Mouse (Mus musculus): Measurements from ENCODE around the gene Sec14l2. TPM values are rescaled to one million over a fixed set of nuclear protein-coding genes. Genes with fewer than 3 reads are reported as not detected.

Gene Sec14l2
- total and polyA plus RNA-seq, 3 experiments, result 16.7 to 24.2 (median 21.5) TPM

- in situ Hi-C loops (cut with MboI; ENCODE audit: low pct_ligation_motif_present, low pct_unique_long_range_greater_than_20kb, low sequenced_read_pairs) (no loop called here), dilution Hi-C loops (cut with MboI; ENCODE audit: extremely low pct_ligation_motif_present, extremely low pct_unique_long_range_greater_than_20kb, low sequenced_read_pairs) (no loop called here)
- TF ChIP-seq RCOR1 (conservative IDR thresholded peaks at IDR 0.05; ENCODE audit: low read depth, low read length), result no peak
- TF ChIP-seq TBP (conservative IDR thresholded peaks at IDR 0.05; ENCODE audit: low read depth, low read length), result no peak
- TF ChIP-seq SIN3A (IDR thresholded peaks at IDR 0.05; ENCODE audit: low read length), result no peak
- TF ChIP-seq JUND (conservative IDR thresholded peaks at IDR 0.05; ENCODE audit: low read depth, low read length), result no peak
- no peak for TF ChIP-seq ZNF384 (IDR thresholded peaks at IDR 0.05; ENCODE audit: low read depth, low read length)
- no peak for TF ChIP-seq SMC3 (IDR thresholded peaks at IDR 0.05; ENCODE audit: low read depth, low read length)
- no peak for TF ChIP-seq EP300 (IDR thresholded peaks at IDR 0.05; ENCODE audit: low read length)
- H3K4me3 ChIP-seq (replicated peaks in 1 of 3; ENCODE audit: low read depth in 2 of 3, low read length in 2 of 3, poor library complexity in 1 of 3), result no peak overlapping the region
- H3K9me3 ChIP-seq (replicated peaks; ENCODE audit: low read length), result no peaks in the 10 kb centered on the region
- no peaks in the 10 kb centered on the region for H3K4me1 ChIP-seq (ENCODE audit: control insufficient read depth in 1 of 2, insufficient read depth in 2 of 2)
- no peak overlapping the region for H3K27ac ChIP-seq (ENCODE audit: insufficient read depth, low read depth)
- DNase-seq (ENCODE audit: extremely low read depth), result no peak
- no peaks in the 10 kb centered on the region for H3K27me3 ChIP-seq (replicated peaks)
- H3K36me3 ChIP-seq (replicated peaks in 1 of 2; ENCODE audit: control insufficient read depth in 1 of 2, insufficient read depth in 1 of 2, low read length in 1 of 2), result peaks cover 16 to 68% of the 10 kb centered on the region in 2 experiments
- H3K9ac ChIP-seq (ENCODE audit: insufficient read depth, low read depth), result no peak overlapping the region
- no peaks in the 10 kb centered on the region for H3K79me2 ChIP-seq (replicated peaks; ENCODE audit: control insufficient read depth, extremely low read depth, insufficient read depth, poor library complexity, severe bottlenecking)
- no peak overlapping the region for H3K4me2 ChIP-seq (ENCODE audit: insufficient read depth, low read depth, poor library complexity, severe bottlenecking)
Measured at GRCm38 (mm10) chr11:4148120-4148519, 24.9 kb upstream of the Sec14l2 start.

- Histone ChIP-seq H3K79me2 (replicated peaks; ENCODE audit: control insufficient read depth, extremely low read depth, insufficient read depth, poor library complexity, severe bottlenecking) (no peaks in the 10 kb centered on the region), H3K27me3 (replicated peaks) (no peaks in the 10 kb centered on the region), H3K36me3 (replicated peaks in 1 of 2; ENCODE audit: control insufficient read depth in 1 of 2, insufficient read depth in 1 of 2, low read length in 1 of 2) (peaks cover 26 to 75% of the 10 kb centered on the region in 2 experiments), H3K4me1 (ENCODE audit: control insufficient read depth in 1 of 2, insufficient read depth in 2 of 2) (peaks cover 0 to 4% of the 10 kb centered on the region in 2 experiments; a peak in 1 of 4 replicates), H3K9ac (ENCODE audit: insufficient read depth, low read depth) (no peak overlapping the region), H3K9me3 (replicated peaks; ENCODE audit: low read length) (no peaks in the 10 kb centered on the region), H3K4me2 (ENCODE audit: insufficient read depth, low read depth, poor library complexity, severe bottlenecking) (no peak overlapping the region), H3K4me3 (replicated peaks in 1 of 3; ENCODE audit: low read depth in 2 of 3, low read length in 2 of 3, poor library complexity in 1 of 3) (no peak overlapping the region), H3K27ac (ENCODE audit: insufficient read depth, low read depth) (no peak overlapping the region)
- DNase-seq (ENCODE audit: extremely low read depth), result no peak
- in situ Hi-C loops (cut with MboI; ENCODE audit: low pct_ligation_motif_present, low pct_unique_long_range_greater_than_20kb, low sequenced_read_pairs) (no loop called here), dilution Hi-C loops (cut with MboI; ENCODE audit: extremely low pct_ligation_motif_present, extremely low pct_unique_long_range_greater_than_20kb, low sequenced_read_pairs) (no loop called here)
- TF ChIP-seq RCOR1 (conservative IDR thresholded peaks at IDR 0.05; ENCODE audit: low read depth, low read length) (no peak), MAX (IDR thresholded peaks at IDR 0.05; ENCODE audit: low read length) (no peak), ETS1 (conservative IDR thresholded peaks at IDR 0.05; ENCODE audit: low read depth, low read length) (no peak), HCFC1 (IDR thresholded peaks at IDR 0.05; ENCODE audit: low read depth, low read length) (no peak), UBTF (IDR thresholded peaks at IDR 0.05; ENCODE audit: low read depth, low read length) (no peak), SMC3 (IDR thresholded peaks at IDR 0.05; ENCODE audit: low read depth, low read length) (no peak), MAZ (IDR thresholded peaks at IDR 0.05; ENCODE audit: low read depth, low read length) (no peak), JUN (IDR thresholded peaks at IDR 0.05; ENCODE audit: insufficient read depth, low read depth, low read length) (no peak), KAT2A (IDR thresholded peaks at IDR 0.05; ENCODE audit: insufficient replicate concordance, low read length) (no peak), POLR2A (IDR thresholded peaks at IDR 0.05; ENCODE audit: low read depth, low read length) (no peak), POLR2AphosphoS2 (IDR thresholded peaks at IDR 0.05; ENCODE audit: low read depth, low read length) (no peak), MEF2A (IDR thresholded peaks at IDR 0.05; ENCODE audit: borderline replicate concordance, low read depth, low read length) (no peak), ZNF384 (IDR thresholded peaks at IDR 0.05; ENCODE audit: low read depth, low read length) (no peak), CHD1 (IDR thresholded peaks at IDR 0.05; ENCODE audit: low read depth, low read length) (no peak), E2F4 (IDR thresholded peaks at IDR 0.05; ENCODE audit: insufficient replicate concordance, low read depth, low read length) (no peak), ELF1 (IDR thresholded peaks at IDR 0.05; ENCODE audit: low read depth, low read length) (no peak)
Measured at GRCm38 (mm10) chr11:4147098-4147497, 23.9 kb upstream of the Sec14l2 start.

Data from CH12.LX (cell line).